Mouse (Mus musculus) erythroblast, embryonic 14.5 days (primary cell): Measurements from ENCODE around the gene Bace1. TPM values are rescaled to one million over a fixed set of nuclear protein-coding genes. Genes with fewer than 3 reads are reported as not detected.

Source experiments
- H3K27me3 ChIP-seq: 2 replicates; pipeline ENCODE4 v1.6.1; 2012; ENCODE audit warnings: inconsistent platforms; ENCODE audit not compliant: control insufficient read depth
- H3K36me3 ChIP-seq: 2 replicates; pipeline ENCODE4 v1.6.1; 2012; ENCODE audit warnings: mild to moderate bottlenecking, inconsistent platforms; ENCODE audit not compliant: control insufficient read depth
- H3K4me1 ChIP-seq: 2 replicates; pipeline ENCODE4 v1.6.1; 2012; ENCODE audit warnings: inconsistent platforms; ENCODE audit not compliant: control insufficient read depth
- H3K4me3 ChIP-seq: replicated peaks from 2 replicates; pipeline ENCODE3; 2012; ENCODE audit warnings: moderate library complexity, mild to moderate bottlenecking, inconsistent platforms
- H3K9me3 ChIP-seq: 2 replicates; pipeline ENCODE4 v1.6.1; 2012; ENCODE audit warnings: low read length, inconsistent platforms, mixed read lengths; ENCODE audit not compliant: control insufficient read depth
- GATA1 ChIP-seq: IDR thresholded peaks from 2 replicates; pipeline ENCODE4 v1.6.1; 2012; ENCODE audit warnings: low read length, inconsistent platforms, mixed read lengths
- TAL1 ChIP-seq: IDR thresholded peaks from 3 replicates; pipeline ENCODE4 v1.6.1; 2012; ENCODE audit warnings: low read length, inconsistent platforms, mixed read lengths
- polyA plus RNA-seq: library from polyadenylated mRNA; stranded (reverse); fragments of >175 nt; gene quantifications from 2 replicates; pipeline ENCODE4 v1.2.3, GENCODE M21; 2012

Gene Bace1
- polyA plus RNA-seq, 1 experiment: 0.02 TPM

DNA sequence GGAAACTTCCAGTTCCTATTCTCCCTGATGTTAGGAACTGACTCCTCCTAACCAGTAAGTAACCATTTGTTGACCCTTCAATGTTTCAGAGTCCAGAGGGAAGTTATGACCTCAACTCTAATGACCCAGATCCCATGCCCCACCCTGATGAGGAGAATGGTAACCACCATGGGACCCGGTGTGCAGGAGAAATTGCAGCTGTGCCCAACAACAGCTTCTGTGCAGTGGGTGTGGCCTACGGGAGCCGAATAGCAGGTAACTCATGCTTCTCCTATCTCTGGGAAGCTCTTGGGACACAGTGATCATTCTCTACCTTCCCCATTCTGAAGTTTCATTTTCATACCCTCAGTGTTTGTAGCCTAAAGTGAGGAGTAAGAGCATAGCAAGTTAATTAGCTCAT, 72.6 kb downstream of the Bace1 start:
- TF ChIP-seq GATA1 (no peak), TAL1 (no peak)
- H3K4me1 ChIP-seq: peaks cover 18% of the 10 kb centered on the region
- no peaks in the 10 kb centered on the region for H3K27me3 ChIP-seq
- H3K36me3 ChIP-seq: peaks cover 79% of the 10 kb centered on the region
- no peak overlapping the region for H3K4me3 ChIP-seq
- H3K9me3 ChIP-seq: no peaks in the 10 kb centered on the region

DNA sequence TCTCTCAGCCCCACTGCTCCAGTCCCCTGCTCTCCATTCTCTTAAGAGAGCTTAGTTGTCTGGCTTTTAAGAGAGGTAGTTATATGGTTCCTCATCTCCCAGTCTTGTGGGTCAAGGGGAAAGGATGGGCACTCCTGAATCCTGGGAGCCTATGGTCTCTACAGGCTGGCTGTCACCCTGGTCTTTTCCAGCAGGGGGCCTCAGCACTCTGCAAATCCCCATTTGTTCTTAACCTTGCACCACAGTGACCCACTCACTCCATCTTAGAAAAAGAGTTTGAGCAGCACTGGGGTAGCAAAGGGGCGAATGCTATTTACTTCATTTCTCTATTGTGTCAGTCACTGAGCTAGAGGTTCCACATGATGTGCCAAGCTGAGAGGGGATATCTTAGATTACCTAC, 73.3 kb downstream of the Bace1 start:
- no peaks in the 10 kb centered on the region for H3K27me3 ChIP-seq
- H3K4me1 ChIP-seq: peaks cover 18% of the 10 kb centered on the region
- H3K9me3 ChIP-seq: no peaks in the 10 kb centered on the region
- no peak overlapping the region for H3K4me3 ChIP-seq
- peaks cover 85% of the 10 kb centered on the region for H3K36me3 ChIP-seq
- TF ChIP-seq TAL1 (no peak), GATA1 (no peak)

Other genes with a start within 250 kb of the Bace1 start
- gene Cep164, start 9.9 kb upstream of the Bace1 start, polyA plus RNA-seq: 2.7 and 3.3 TPM in 2 replicates
- 0.58 and 0.82 TPM in 2 replicates for gene Pcsk7, start 67.9 kb downstream of the Bace1 start, polyA plus RNA-seq
- 0.96 and 1.3 TPM in 2 replicates for gene Rnf214, start 68.3 kb downstream of the Bace1 start, polyA plus RNA-seq
- not detected in 2 replicates for gene Tagln, start 97.5 kb downstream of the Bace1 start, polyA plus RNA-seq
- 2.4 and 2.6 TPM in 2 replicates for gene Sidt2, start 116.7 kb downstream of the Bace1 start, polyA plus RNA-seq
- 8.5 and 11.0 TPM in 2 replicates for gene Pafah1b2, start 174.1 kb downstream of the Bace1 start, polyA plus RNA-seq
- 0.13 and 0.25 TPM in 2 replicates for gene Sik3, start 174.2 kb downstream of the Bace1 start, polyA plus RNA-seq